Mouse (Mus musculus) hindbrain, embryonic 10.5 days (tissue): ENCODE results near the gene Gm20604. TPM values are rescaled to one million over a fixed set of nuclear protein-coding genes. Genes with fewer than 3 reads are reported as not detected.

Experiments
- DNase-seq: peaks from one replicate; pipeline ENCODE4 v3.0.0-alpha.2; 2017; ENCODE audit warnings: low spot score
- H3K27ac ChIP-seq: fragments of 300-500 bp; sonication (generic); 2 replicates; pipeline ENCODE4 v1.5.1; 2016; ENCODE audit warnings: mild to moderate bottlenecking, moderate library complexity
- H3K27me3 ChIP-seq: fragments of 300-500 bp; sonication (generic); 2 replicates; pipeline ENCODE4 v1.6.1; 2016; ENCODE audit warnings: mild to moderate bottlenecking; ENCODE audit not compliant: poor library complexity, insufficient read depth, severe bottlenecking
- H3K36me3 ChIP-seq: fragments of 300-500 bp; sonication (generic); 2 replicates; pipeline ENCODE4 v1.6.1; 2016; ENCODE audit warnings: mild to moderate bottlenecking, moderate library complexity
- H3K4me1 ChIP-seq: fragments of 300-500 bp; sonication (generic); replicated peaks from 2 replicates; pipeline ENCODE4 v1.6.1; 2016; ENCODE audit warnings: mild to moderate bottlenecking
- H3K4me3 ChIP-seq: fragments of 300-500 bp; sonication (generic); 2 replicates; pipeline ENCODE4 v1.5.1; 2016; ENCODE audit warnings: mild to moderate bottlenecking, moderate library complexity
- H3K9me3 ChIP-seq: fragments of 300-500 bp; sonication (generic); 2 replicates; pipeline ENCODE4 v1.6.1; 2016; ENCODE audit warnings: mild to moderate bottlenecking, moderate library complexity
- WGBS: fragments of 180-500 bp; shearing (Covaris S2); methylation state at CpG from one replicate; pipeline ENCODE4 v1.1.7; 2016; 5-methylcytosine and 5-hydroxymethylcytosine counted together
- polyA plus RNA-seq: library from polyadenylated mRNA; unstranded; fragments of >200 nt; fragmentation: Nextera tagmentation; extraction: Ambion mirVana; gene quantifications from 2 replicates; pipeline ENCODE4 v1.2.1, GENCODE M21; 2016

Gene Gm20604
- polyA plus RNA-seq, 1 experiment from 2014 or later, result 29.0 TPM

GRCm38 (mm10) chr12:102758936-102759335 is 464 bp upstream of the Gm20604 start:
- H3K4me1 ChIP-seq, result peaks cover 33% of the 10 kb centered on the region
- peaks cover 45% of the 10 kb centered on the region for H3K36me3 ChIP-seq
- no peak for DNase-seq
- H3K4me3 ChIP-seq, result peak overlapping the region; percentile 90
- H3K27ac ChIP-seq, result peak overlapping the region; percentile 94
- WGBS, result 0% methylated on average over 5 of the region's 5 CpGs
- no peaks in the 10 kb centered on the region for H3K9me3 ChIP-seq
- H3K27me3 ChIP-seq, result no peaks in the 10 kb centered on the region

DNA sequence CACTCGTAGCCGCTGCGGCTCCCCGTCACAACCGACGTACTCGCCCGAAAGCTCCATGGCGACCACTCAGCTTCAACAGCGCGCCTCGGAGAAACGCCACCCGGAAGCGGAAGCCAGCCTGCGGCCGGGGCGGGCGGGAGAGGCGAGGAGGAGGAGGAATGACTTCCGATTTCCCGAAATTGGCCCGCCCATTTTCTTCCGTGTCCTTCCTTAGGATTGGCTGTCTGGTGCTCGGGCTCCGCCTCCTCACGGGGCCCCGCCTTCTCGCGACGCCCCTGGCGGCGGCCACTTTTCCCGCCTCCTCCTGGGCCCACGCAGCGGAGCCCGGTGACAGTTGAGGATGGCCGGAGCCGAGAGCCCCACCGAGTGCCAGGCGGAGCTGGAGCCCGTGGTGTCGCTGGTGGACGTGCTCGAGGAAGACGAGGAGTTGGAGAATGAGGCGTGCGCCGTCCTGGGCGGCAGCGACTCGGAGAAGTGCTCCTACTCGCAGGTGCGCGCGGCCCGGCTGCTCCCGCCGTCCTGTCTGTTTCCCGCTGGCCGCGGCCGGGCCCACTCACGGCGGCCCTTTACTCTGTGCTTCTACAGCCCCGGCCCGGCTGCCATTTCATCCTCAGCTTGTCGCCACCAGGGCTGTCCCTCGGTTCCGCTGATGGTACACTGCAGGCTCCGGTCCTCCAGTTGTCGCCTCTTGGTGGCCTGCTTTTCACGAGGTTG is 626 bp downstream of the Gm20604 start, which contains the start of the genes Gm28051, Gon7 and Ubr7:
Gm28051 (minus strand) TSS at position 77 of the 714 bp plus-strand sequence.
Gon7 (minus strand) TSS at position 115 of the 714 bp plus-strand sequence.
Ubr7 (plus strand) TSS at position 279 of the 714 bp plus-strand sequence.
- Histone ChIP-seq H3K27me3 (no peaks in the 10 kb centered on the region), H3K4me3 (peak within 1 kb of the TSS; percentile 90), H3K9me3 (no peaks in the 10 kb centered on the region), H3K27ac (peak within 1 kb of the TSS; percentile 94), H3K36me3 (peaks cover 40% of the 10 kb centered on the region), H3K4me1 (peaks cover 33% of the 10 kb centered on the region)
- WGBS, result under 1% methylated on average over 73 of the region's 73 CpGs
- peak; percentile 98 for DNase-seq

GRCm38 (mm10) chr12:102757055-102757688 is 1.3 kb downstream of the Gm20604 start:
- Histone ChIP-seq H3K9me3 (no peaks in the 10 kb centered on the region), H3K27me3 (no peaks in the 10 kb centered on the region), H3K4me1 (peaks cover 33% of the 10 kb centered on the region), H3K4me3 (peak overlapping the region; percentile 90), H3K36me3 (peaks cover 40% of the 10 kb centered on the region), H3K27ac (peak overlapping the region; percentile 94)
- WGBS, result 2% methylated on average over 46 of the region's 46 CpGs
- DNase-seq, result no peak

- WGBS, result 89% methylated on average over 7 of the region's 7 CpGs
- H3K27me3 ChIP-seq, result no peaks in the 10 kb centered on the region
These were observed 2.2 kb downstream of the Gm20604 start for GRCm38 (mm10) chr12:102756304-102756703.

DNA sequence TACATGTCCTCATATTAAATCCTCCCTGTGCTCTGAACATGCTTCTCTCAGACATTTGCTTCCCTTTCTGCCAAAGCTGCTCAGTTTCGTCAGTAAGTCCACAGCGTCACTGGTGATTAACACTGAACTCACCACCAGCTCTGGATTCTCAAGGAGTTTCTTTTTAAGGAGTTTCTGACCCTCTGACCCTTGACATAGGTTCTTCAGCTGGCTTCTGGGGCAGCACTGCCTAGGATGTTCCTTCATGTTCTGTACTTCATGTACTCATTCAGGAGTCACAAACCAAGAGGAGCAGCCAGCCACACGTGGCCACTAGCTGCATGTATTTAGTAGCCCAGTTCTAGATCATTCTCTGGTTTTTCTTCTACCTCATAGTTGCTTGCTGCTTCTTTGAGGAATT is 10.2 kb downstream of the Gm20604 start:
- H3K27me3 ChIP-seq, result no peaks in the 10 kb centered on the region
- H3K36me3 ChIP-seq, result peaks cover 49% of the 10 kb centered on the region
- H3K27ac ChIP-seq, result no peak overlapping the region
- no peak overlapping the region for H3K4me3 ChIP-seq
- DNase-seq, result no peak
- 91% methylated on average over 3 of the region's 3 CpGs for WGBS
- no peaks in the 10 kb centered on the region for H3K9me3 ChIP-seq
- H3K4me1 ChIP-seq, result peaks cover 15% of the 10 kb centered on the region

More at GRCm38 (mm10) chr12:102756304-102756703, 2.2 kb downstream of the Gm20604 start:
- no peak overlapping the region for H3K27ac ChIP-seq
- no peak for DNase-seq
- H3K9me3 ChIP-seq, result no peaks in the 10 kb centered on the region
- H3K4me1 ChIP-seq, result peaks cover 33% of the 10 kb centered on the region
- H3K4me3 ChIP-seq, result peak overlapping the region; percentile 90
- peaks cover 38% of the 10 kb centered on the region for H3K36me3 ChIP-seq

DNA sequence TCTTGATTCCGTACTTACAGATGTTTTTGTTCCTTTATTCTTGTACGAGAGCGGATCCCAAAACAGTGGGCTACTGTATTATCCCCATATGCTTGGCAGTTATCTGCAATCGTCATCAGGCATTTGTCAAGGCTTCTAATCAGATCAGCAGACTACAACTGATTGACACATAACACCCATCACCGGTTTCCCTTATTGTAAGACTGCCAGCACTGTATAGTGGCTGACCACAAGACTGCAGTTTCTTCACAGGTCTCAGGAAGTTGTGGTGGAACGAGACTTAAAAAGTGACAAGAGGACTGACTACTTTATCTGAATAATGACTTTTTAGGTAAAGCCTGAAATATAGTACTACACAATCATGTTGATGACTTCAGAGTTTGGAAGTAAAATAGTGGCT is 13.6 kb downstream of the Gm20604 start:
- Histone ChIP-seq H3K36me3 (peaks cover 44% of the 10 kb centered on the region), H3K9me3 (no peaks in the 10 kb centered on the region), H3K27ac (no peak overlapping the region), H3K4me1 (peaks cover 26% of the 10 kb centered on the region), H3K4me3 (peak overlapping the region; percentile 82; the same call in 1 of the 2 replicates), H3K27me3 (no peaks in the 10 kb centered on the region)
- DNase-seq, result no peak
- WGBS, result 68% methylated on average over 6 of the region's 6 CpGs

DNA sequence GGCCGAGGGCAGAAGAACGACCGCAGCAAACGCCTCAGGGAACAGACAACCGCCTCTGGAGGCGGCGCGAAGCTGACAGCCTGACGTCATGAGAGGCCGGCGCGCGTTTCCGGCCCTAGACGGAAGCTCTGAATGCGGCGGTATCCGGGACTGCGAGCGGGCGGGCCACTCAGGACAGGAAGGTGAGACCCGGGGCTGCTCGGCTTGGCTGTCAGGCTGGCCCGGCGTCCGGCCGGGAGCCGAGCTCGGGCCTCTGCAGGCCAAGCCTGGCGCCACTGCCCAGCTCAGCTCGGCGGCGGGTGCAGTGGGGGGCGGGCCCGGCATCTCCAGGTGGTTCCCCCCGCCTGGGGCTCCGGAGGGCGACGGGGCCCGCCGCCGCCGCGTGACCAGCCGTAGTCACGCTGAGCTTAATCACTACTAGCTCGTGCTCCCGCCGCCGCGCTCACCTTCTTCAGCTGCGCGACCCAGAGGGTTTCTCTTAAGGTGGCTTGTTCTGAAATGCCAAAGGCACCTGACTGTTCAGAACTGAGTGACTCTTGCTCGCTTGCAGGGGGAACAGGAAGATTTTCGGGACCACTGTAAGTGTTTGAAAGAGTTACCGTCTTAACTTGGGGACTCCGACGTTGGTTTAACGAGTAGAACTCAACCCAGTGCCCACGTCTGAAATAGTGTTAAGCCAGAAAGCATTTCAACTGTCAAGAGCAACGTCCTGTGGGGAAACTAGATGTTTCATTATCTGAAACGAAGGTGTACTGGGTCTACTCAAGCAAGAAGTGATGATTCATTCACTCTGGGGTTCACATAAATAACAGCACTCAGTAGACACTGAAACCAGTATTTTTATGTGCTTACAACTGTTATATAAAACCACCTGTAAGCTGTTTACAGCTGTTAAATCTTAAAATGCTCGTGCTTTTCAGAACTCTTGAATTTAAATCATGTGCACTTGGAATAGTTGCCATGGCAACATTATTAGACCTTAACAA is 14.6 kb downstream of the Gm20604 start, which contains the start of the genes Moap1 and Tmem251:
Moap1 (minus strand) TSS at position 73 of the 986 bp plus-strand sequence.
Tmem251 (plus strand) TSS at position 174 of the 986 bp plus-strand sequence.
- Histone ChIP-seq H3K27me3 (no peaks in the 10 kb centered on the region), H3K4me1 (peaks cover 26% of the 10 kb centered on the region), H3K4me3 (peak within 1 kb of the TSS; percentile 82), H3K27ac (peak within 1 kb of the TSS; percentile 92), H3K9me3 (no peaks in the 10 kb centered on the region), H3K36me3 (peaks cover 37% of the 10 kb centered on the region)
- peak; percentile 91 for DNase-seq
- WGBS, result under 1% methylated on average over 63 of the region's 63 CpGs

DNA sequence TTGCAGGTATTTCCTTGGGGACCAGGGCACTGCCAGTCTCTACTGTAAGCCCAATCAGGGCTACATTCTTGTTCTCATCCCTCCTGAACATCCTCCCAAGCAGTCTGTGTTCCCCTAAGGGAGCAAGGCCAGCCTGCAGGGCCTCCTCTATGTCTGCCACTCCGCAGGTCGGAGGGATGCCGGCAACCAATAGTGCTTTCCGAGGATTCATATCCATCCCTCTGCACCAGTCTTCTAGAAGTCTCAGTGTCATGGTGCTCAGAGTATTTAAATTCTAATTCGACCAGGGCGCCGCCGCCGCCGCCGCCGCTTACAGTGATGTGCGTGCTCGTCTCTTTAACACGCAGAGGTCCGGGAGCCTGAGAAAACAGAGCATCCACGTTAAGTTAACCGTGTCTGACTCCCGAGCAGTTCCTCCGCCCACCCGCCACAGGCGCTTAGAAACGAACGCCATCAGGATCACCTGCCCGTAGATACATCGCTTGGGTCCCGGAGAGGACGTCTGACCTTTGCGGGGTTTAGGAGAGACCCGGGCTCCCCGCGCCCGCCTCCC is 15.4 kb downstream of the Gm20604 start:
- Histone ChIP-seq H3K27me3 (no peaks in the 10 kb centered on the region), H3K36me3 (peaks cover 29% of the 10 kb centered on the region), H3K4me1 (peaks cover 26% of the 10 kb centered on the region), H3K9me3 (no peaks in the 10 kb centered on the region), H3K4me3 (peak overlapping the region; percentile 82), H3K27ac (peak overlapping the region; percentile 92)
- under 1% methylated on average over 33 of the region's 33 CpGs for WGBS
- DNase-seq, result no peak

GRCm38 (mm10) chr12:102742056-102742455 is 16.4 kb downstream of the Gm20604 start:
- Histone ChIP-seq H3K4me1 (peaks cover 26% of the 10 kb centered on the region), H3K27ac (no peak overlapping the region), H3K36me3 (peaks cover 19% of the 10 kb centered on the region), H3K4me3 (peak overlapping the region; percentile 82; the same call in 1 of the 2 replicates), H3K27me3 (no peaks in the 10 kb centered on the region), H3K9me3 (no peaks in the 10 kb centered on the region)
- no peak for DNase-seq
- WGBS, result 88% methylated on average over 7 of the region's 7 CpGs

GRCm38 (mm10) chr12:102740285-102740684 is 18.2 kb downstream of the Gm20604 start:
- Histone ChIP-seq H3K36me3 (peaks cover 6% of the 10 kb centered on the region; the same call in 1 of the 2 replicates), H3K27me3 (no peaks in the 10 kb centered on the region), H3K9me3 (no peaks in the 10 kb centered on the region), H3K4me1 (peaks cover 23% of the 10 kb centered on the region), H3K4me3 (no peak overlapping the region), H3K27ac (no peak overlapping the region)
- DNase-seq, result no peak
- 68% methylated on average over 3 of the region's 3 CpGs for WGBS

GRCm38 (mm10) chr12:102739096-102739495 is 19.4 kb downstream of the Gm20604 start:
- H3K4me1 ChIP-seq, result peaks cover 14% of the 10 kb centered on the region
- 84% methylated on average over 5 of the region's 5 CpGs for WGBS
- H3K27me3 ChIP-seq, result no peaks in the 10 kb centered on the region
- H3K36me3 ChIP-seq, result peaks cover 6% of the 10 kb centered on the region; the same call in 1 of the 2 replicates
- H3K4me3 ChIP-seq, result no peak overlapping the region
- H3K9me3 ChIP-seq, result no peaks in the 10 kb centered on the region
- DNase-seq, result no peak
- H3K27ac ChIP-seq, result no peak overlapping the region

- Histone ChIP-seq H3K36me3 (no peaks in the 10 kb centered on the region), H3K27ac (no peak overlapping the region), H3K4me1 (peaks cover 27% of the 10 kb centered on the region), H3K9me3 (no peaks in the 10 kb centered on the region), H3K4me3 (no peak overlapping the region), H3K27me3 (no peaks in the 10 kb centered on the region)
- 13% methylated on average over 5 of the region's 5 CpGs for WGBS
- DNase-seq, result peak; percentile 75
These were observed 25.1 kb downstream of the Gm20604 start for GRCm38 (mm10) chr12:102733381-102733780.
